Mouse (Mus musculus) gastrocnemius, postnatal 36 days (tissue): ENCODE results near the gene Calhm2. TPM values are rescaled to one million over a fixed set of nuclear protein-coding genes. Genes with fewer than 3 reads are reported as not detected.
"Not testable (repeated sequence)": the region's sequence is repeated elsewhere in the genome, so short reads cannot be mapped to it uniquely, and the experiment has no call there.

ENCODE experiments used
- DNase-seq, 2 experiments: peaks; one replicate each; pipeline ENCODE4 v3.0.0; 2022
- intact Hi-C: fragments of 180-260 bp; cut with DNase I; formaldehyde crosslinking; loops from one replicate; pipeline ENCODE4 v1.15.1; 2025
- total RNA-seq, 2 experiments: library from RNA; stranded (reverse); gene quantifications; 2 replicates each; pipeline ENCODE4 v1.2.3; 2021

The Calhm2 gene
- total RNA-seq, 2 experiments from 2014 or later: 1.4 to 2.4 TPM

DNA sequence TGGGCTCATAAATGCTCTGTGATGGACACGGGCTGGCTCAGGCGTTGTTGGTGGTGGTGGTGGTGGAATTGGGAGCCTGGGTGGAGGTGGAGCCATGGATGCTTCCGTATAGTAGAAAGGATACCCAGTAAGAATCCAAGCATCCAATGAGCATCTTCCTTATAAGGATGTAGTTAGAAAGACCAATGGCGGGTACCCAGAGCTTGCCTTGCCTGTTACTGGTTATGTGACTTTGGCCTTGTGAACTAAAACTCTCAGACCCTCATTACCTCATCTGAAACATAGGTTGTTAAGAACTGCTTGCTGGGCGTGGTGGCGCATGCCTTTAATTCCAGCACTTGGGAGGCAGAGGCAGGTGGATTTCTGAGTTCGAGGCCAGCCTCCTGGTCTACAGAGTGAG lies 15.7 kb upstream of the Calhm2 start:
- no peak for DNase-seq
- intact Hi-C loops: no loop called here

DNA sequence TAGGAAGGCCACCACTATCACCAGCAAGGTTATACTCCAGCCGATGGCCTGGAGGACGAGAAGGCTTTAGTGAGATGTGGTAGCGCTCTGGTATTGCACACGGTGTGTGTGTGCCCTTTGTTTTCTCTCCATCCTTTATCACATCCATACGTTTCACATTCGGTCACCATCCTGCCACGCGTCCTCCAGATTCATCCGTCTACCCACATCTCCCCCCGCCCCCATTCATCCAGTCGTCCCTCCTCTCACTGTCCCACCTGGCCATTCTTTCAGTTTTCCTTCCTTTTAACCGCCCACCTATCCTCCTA lies 13.9 kb upstream of the Calhm2 start:
- intact Hi-C loops: no loop called here
- DNase-seq: no peak

DNA sequence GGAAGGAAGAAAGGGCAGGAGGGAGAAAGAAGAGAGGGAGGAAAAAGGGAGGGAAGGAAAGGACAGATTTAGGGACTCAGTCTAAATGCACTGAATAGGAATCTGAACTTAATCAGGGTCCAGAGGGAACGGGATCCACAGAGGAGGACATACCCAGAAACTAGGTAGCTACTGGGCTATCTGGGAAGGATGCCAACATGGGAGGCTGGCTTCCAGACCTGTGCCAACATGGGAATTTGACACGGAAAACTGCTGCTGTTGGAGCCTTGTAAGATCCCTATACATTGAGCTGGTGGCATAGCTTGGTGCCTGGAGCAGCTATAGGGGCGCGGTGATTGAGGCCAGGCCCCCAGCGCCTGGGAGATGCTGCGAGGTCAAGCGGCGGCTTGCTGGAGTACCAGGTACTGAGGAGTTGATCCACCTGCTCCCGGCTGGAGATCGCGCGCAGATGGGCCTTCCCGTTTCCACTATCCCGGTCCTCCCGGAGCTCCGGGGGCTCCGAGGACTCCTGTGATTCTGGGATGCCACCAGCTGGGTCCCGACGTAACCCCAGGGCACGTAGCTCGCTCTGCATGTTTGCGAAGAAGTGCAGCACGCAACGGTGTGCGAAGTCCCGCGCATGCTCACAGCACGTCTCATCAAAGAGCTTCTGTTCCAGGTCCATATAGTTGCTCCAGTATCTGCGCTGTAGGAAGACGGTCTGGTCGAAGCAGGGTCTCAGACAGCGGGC lies 13.4 kb upstream of the Calhm2 start:
- intact Hi-C loops: no loop called here
- DNase-seq: no peak

DNA sequence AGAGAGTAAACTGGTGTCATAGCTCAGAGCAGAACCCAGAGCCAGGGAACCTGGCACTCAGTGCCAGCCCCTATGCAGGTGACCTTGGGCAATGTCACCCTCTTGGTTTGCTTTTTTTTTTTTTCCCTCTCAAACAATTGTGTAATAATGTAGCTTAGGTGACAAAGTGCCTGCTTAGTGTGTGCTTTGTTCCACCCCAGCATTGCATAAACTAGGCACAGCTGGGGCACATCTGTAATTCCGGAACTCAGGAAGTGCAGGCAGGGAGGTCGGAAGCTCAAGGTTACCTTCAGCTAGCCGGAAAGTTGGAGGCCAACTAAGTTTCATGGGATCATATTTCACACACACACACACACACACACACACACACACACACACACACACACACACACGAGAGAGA lies 11.8 kb upstream of the Calhm2 start:
- intact Hi-C loops: no loop called here
- no peak for DNase-seq

DNA sequence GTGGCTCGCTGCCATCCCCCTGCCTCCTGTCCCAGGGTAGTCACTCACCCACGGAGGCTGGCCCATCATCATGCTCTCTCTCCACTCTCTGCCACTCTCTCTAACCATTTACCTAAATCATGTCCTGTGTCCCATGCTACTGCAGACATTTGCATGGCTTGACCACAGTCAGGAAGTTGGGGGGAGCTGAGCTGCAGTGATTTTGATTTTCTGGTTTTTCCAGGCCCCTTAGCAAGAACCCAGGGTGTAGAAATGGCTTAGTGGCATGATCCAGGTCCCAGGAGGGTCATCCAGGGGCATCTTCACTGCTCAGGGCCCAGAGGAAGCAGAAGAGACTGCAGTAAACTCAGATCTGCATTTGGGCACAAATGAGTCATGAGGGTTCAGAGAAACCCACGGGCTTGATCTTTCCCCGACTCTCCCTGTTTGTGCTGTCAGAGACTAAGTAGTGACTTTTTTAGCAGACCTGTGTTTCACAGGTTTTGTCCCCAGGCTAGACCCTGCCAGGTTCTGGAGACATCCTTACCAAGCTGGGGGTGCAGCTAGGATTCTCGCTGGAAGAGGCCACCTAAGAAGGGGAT lies 10.3 kb upstream of the Calhm2 start:
- intact Hi-C loops: no loop called here
- DNase-seq: no peak

DNA sequence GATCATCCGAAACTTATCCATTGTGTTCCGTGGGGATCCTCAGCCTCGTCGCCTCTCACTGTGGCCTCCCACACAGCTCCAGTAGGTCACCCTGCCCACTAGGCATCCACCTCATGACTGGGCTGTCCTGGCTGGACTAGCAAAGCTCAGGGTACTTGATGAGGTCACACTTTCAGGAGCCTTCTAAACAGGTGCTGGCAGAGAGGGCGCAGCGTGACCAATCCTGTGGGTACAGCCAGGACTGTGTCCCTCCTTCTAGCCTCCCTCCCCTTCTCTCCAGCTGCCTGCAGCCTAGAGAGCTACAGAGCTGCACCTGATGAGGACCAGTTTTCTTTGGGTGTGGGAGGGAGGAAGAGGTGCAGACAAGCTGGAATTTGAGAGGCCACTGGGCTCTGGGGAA lies 6.1 kb upstream of the Calhm2 start, which contains the start of gene Calhm1:
Gene Calhm1, minus strand, starts transcription at position 101 of the 400 bp plus-strand sequence.
- no peak for DNase-seq
- intact Hi-C loops: no loop called here

DNA sequence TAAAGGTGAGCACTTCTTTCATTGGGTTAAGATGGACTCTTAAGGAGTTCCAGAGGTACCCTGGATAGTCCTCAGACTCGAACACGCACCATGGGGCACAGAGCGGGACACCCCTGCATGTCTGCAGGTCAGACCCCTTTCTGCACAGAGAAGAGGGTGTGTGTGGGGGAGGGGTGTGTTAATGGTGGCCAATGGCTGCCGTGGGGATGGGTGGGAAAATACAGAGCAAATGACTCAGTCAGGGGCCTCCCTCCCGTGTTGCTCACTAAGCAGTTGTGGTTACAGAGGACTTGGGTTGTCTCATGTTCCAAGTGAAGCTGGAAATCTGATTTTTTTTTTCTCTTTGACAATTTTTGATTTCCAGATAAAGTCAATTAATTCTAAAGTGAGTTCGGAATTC lies 4.3 kb upstream of the Calhm2 start:
- intact Hi-C loops: no loop called here
- DNase-seq: no peak

DNA sequence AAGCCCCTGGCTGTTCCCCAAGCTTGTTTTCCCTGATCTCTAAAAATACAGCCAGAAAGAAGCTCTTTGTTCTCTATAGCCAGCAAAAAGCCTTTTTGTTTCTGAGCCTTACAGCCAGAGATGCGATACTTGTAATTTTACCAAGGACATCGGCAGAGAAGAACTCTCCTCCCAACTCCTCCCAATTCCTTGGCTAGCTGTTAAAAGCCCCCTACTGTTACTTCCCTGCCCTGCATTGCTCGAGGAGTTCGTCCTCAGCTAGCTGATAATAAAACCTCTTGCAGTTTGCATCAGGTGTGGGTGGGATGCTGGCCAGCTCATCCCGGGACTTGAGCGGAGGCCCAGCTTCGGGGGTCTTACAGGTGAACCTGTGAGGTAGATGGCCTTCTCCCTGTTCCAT lies 1.5 kb upstream of the Calhm2 start:
- intact Hi-C loops, DNase-seq: not testable (repeated sequence)

DNA sequence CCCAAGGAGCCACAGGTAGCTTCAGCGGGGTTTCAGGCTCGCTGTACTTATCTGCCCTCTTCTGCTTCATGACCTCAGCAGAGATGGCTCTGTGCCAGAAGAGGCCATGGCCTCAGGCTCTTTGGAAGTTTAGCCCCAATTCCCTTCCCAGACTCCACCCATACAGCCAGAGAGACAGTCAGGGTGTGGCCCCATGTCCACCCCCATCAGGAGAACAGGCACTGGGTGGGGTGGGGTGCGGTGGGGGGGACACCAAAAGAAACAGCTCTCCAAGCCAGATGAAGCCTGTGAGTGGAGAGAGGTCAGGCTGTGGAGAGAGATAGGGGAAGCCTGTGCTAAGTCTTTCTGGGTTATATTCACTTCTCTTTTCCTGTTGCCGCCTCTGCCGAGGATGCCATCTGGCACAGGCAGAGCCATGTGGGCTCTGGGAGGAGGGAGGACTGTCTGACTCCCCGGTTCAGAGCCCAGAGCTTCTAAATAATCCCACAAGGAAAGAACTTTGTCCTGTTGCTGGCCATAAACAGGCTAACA lies 978 bp downstream of the Calhm2 start:
- intact Hi-C loops: no loop called here

DNA sequence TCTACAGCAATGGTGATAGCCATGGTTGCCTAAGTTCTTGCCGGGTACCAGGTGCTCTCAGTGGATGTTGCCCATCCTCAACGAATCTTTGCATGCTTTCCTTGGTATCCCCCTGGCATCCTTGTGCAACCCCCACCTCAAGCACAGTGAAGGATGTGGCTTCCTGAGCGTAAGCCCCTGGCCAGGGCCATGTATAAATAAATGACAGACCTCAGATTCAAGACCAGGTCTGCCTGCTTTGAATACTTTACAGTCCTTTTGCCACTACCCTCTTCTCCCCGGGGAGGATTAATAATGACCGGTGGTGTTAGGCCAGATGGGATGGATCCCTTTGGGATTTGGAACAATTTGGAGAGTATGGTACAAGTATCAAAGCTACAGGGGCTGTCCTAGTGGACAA lies 1.9 kb downstream of the Calhm2 start:
- DNase-seq: no peak
- intact Hi-C loops: no loop called here

More for the DNA sequence above, 978 bp downstream of the Calhm2 start:
- peak; percentile 49 to 58 for DNase-seq

DNA sequence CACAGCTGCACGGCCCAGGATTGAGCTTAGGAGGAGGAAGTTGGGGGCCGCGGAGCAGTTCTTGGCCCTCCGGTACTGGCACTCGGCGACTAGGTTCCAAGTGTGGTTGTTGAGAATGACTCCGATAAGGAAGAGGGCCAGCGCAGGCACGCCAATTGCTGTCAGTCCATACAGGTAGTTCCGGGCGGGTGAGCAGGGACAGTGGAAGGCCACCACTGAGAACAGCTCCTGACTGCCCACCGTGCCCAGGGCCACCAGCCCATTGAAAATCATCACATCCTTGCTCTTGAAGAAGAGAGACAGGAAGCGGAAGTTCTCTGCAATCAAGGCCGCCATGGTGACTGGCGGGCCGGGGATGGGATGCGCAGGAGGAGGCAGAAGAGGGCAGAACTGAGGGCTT lies 2.5 kb downstream of the Calhm2 start:
- intact Hi-C loops: no loop called here
- no peak for DNase-seq

DNA sequence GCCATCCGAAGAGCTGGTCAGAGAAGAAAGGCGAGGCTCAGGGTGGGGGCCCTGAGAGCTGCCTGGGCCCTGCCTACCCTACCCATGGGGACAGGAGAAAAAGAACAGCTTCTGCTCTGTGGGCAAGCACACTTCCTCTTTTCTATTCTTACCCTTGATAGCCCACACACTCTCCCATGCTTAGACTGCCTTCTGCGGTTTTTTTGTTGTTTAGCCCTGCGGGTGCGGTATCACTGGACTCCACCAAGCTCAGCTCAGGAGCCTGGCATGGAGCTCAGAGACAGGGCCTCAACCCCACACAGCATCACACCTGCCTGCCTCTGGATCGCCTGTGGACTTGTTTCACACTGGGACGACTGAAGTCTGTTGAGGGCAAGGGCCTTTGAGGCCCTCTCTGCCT lies 4.9 kb downstream of the Calhm2 start:
- no peak for DNase-seq
- intact Hi-C loops: no loop called here

DNA sequence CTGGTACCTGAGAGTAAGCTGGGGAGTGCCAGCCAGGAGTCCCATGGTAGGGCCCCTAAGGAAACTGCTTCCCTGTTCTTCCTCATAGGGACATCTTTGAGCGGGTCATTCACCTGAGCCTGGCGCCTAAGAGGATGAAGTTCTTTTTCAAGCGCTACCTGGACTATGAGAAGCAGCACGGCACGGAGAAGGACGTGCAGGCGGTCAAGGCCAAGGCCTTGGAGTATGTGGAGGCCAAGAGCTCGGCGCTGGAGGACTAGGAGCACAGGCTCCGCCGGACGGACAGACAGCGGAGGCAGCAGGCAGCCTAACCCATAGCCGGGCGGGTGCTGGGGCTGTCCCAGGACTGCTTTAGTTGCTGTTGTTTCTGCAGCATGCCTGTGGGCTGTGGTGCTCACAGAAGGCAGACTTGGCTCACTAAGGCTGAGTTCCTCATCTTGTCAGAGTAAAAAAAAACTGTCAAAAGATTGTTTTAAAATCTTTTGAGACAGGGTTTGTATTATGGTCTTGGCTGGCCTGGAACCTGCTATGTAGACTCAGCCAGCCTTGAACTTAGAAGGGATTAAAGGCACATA lies 7.5 kb downstream of the Calhm2 start:
- DNase-seq: no peak
- intact Hi-C loops: no loop called here

DNA sequence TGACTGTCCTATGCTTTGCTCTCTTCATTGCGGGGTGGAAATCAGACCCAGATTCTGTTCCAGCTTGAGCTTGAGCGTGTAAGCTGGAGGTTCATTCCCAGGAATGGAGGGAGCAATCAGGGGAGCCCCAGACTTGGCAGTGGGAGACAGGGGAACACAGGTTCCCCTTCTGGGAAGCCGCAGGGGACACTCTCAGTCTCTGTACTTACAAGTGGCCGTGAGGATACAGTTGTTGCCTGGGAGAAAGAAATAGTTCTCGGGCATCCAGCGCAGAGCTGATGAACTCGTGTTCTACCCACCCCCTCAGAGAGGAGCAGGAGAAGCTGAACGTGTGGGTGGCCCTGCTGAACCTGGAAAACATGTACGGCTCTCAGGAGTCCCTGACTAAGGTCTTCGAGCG lies 9.3 kb downstream of the Calhm2 start:
- intact Hi-C loops: loop anchor here (5.0 kb wide), 1 partner anchor 128 kb away; no protein-coding TSS in a partner anchor
- DNase-seq: no peak

DNA sequence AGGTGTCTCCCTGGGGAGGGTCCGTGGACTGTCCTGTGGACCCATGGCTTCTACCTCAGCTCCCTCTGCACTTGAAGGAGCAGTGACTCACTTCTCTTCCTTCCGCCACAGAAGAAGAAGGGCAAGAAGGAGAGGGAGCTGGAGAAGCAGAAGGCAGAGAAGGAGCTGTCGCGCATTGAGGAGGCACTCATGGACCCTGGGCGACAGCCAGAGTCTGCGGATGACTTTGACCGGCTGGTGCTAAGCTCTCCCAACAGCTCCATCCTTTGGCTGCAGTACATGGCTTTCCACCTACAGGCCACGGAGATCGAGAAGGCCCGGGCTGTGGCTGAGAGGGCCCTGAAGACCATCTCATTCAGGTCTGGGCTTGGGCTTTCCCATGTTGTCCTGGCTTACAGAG lies 9.9 kb downstream of the Calhm2 start:
- intact Hi-C loops: loop anchor here (5.0 kb wide), 1 partner anchor 129 kb away; no protein-coding TSS in a partner anchor
- DNase-seq: no peak

DNA sequence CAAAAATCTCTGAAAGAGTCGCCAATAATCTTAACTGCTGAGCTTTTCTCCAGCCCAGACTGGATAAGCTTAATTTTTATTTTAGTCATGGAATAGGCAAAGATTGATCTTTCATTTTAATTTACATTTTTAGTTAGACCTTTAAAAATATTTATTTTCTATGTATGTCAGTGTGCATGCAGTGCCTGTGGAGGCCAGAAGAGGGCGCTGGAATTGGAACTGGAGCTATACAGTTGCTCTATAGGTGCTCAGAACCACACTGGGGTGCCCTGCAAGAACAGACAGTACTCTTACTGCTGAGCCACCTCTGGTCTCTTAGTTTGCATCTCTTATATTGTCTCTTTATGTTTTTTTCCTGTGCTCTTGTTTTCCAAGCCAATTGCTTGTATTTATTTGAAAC lies 15.3 kb downstream of the Calhm2 start:
- no peak for DNase-seq

DNA sequence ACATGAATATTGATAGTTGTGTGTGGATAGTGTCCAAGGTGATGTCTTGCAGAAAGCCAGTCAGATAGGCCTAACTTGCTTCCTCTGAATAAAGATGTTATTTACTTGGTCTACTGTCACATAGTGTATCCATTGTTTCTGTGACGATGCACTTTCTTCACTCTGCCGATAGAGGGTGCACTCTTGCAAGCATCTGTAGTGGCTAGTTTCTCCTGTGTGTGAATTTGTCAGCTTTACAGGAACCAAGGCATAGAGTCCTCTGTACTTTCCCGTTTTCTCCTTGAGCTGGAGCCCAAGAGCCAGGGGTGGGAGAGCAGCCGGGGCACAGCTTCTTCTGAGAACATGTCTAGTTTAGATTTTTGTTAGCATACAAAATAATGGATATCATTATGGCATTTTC lies 17.0 kb downstream of the Calhm2 start:
- DNase-seq: no peak
- intact Hi-C loops: no loop called here

More for the DNA sequence above, 15.3 kb downstream of the Calhm2 start:
- intact Hi-C loops: loop anchor here (1.0 kb wide), 1 partner anchor 43 kb away; no protein-coding TSS in a partner anchor

DNA sequence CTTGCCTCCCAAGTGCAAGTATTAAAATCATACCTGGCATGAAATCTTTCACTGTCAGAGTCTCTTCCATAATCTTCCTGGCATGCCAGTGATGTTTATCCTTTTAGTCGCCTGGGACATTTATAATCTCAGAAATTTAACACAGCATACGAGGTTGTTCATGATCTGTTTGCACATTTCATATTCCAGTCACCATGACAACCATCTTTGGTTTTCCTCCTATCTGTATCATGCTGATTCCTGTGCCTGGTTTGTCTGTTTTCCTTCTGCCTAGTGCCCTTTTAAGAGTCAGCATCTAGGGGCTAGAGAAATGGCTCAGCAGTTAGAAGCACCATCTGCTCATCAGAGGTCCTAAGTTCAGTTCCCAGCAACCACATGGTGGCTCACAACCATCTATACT lies 19.5 kb downstream of the Calhm2 start:
- DNase-seq: no peak
- intact Hi-C loops: no loop called here

DNA sequence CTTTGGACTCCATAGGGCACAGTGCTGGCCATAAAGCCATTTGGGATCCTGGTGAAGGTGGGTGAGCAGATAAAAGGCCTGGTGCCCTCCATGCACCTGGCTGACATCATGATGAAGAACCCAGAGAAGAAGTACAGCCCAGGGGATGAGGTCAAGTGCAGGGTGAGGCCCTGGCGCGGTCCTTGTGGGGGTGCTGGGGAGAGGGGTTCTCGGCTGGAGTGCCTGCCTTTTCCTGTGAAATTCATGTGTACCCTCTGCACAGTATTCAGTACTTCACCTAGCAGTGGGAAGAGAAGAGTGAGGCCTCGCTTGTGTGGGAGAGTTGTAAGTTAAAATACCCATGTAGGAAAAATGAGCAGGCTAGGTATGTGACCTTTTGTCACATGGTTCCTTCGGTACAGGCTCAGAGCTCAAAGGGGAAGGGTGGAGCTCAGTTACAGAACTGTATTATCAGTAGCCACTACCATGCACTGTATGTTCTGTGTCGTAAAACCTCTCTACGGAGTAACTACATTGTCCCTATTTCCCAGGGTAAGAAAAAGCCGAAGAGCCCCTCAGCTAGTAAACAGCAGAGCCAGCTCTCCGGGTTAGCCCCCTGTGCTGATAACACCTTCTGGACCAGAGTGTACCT lies 33.3 kb downstream of the Calhm2 start:
- no peak for DNase-seq
- intact Hi-C loops: no loop called here

DNA sequence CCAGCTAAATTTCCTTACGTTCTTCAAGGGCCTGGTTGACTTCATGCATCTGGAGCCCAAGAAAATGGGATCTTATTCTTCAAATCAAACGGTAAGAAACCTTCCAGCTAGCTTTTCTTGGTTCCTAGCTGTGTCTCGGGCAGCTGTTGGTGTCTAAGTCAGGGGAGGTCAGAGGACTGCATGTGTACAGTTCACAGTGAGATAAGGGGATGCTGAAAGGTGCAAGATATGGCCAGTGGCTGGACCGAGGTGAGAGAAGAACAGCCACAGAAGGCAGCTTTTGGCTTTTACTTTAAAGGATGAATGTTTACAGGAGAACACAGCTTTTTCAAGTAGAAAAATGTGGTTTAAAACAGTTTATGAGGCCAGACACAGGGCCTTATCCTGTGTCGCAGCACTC lies 37.0 kb downstream of the Calhm2 start:
- intact Hi-C loops: no loop called here
- no peak for DNase-seq

DNA sequence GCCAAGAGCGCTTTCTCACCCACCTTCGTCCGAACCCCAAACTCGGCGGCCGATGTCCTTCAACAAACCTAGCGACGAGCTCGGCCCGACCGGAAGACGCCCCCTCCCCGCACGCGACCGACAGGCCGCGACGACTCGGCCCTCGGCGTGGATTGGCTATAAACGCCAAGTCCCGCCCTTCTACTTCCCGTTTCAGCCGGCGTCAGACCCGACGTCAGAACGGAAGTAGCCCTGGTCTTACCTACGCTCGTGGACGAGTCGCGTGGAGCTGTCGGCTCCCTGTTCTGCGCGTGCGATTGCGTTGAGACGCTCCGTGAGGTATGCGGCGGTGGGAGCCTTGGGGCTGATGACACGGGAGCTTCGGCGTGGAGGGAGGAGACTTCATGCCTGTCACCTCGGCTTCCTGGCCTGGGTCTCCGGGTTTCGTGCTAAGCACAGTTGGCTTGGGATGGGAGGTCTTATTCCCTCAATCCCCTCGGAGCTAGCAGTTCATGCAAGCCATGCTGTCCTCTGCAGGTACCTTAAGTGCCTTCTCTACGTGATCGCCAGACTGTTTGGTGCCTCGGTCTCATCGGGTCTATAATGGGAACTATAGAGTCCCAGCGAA lies 47.4 kb downstream of the Calhm2 start, which contains the start of the genes Usmg5 and Pdcd11:
Gene Usmg5, minus strand, starts transcription at position 98 of the 607 bp plus-strand sequence.
Gene Pdcd11, plus strand, starts transcription at position 219 of the 607 bp plus-strand sequence.
- peak; percentile 87 to 94 for DNase-seq
- intact Hi-C loops: no loop called here
